Mouse (Mus musculus) lung, adult 2 months (tissue): ENCODE measurements at regions not wholly inside any gene's neighbourhood (a gene's known extent, or its start where the extent isn't known, plus 50 kb on each side); places are given as distances from the start of the nearest gene placed in this dataset.

Source experiments
- CTCF ChIP-seq: fragments of 200-500 bp; IDR thresholded peaks from 2 replicates; pipeline ENCODE4 v1.5.1; 2011; ENCODE audit warnings: mild to moderate bottlenecking, low read length, control low read depth; ENCODE audit not compliant: insufficient read depth
- POLR2A ChIP-seq: fragments of 200-500 bp; IDR thresholded peaks from 2 replicates; pipeline ENCODE4 v1.6.1; 2011; ENCODE audit warnings: low read depth, mild to moderate bottlenecking, control low read depth, low read length, borderline replicate concordance; ENCODE audit errors: extremely low read depth

- TF ChIP-seq POLR2A (no peak), CTCF (no peak)
Measured at GRCm38 (mm10) chr7:117842780-117843179, 273.2 kb downstream of the Rps15a start.
